Mouse (Mus musculus) liver (tissue): ENCODE measurements around the gene Dennd5b.
"Not testable (repeated sequence)": the region's sequence is repeated elsewhere in the genome, so short reads cannot be mapped to it uniquely, and the experiment has no call there.

Source experiments
- DNase-seq: peaks from one replicate; pipeline ENCODE4 v3.0.0-alpha.2; 2020; ENCODE audit warnings: mixed read lengths

Dennd5b gene

DNA sequence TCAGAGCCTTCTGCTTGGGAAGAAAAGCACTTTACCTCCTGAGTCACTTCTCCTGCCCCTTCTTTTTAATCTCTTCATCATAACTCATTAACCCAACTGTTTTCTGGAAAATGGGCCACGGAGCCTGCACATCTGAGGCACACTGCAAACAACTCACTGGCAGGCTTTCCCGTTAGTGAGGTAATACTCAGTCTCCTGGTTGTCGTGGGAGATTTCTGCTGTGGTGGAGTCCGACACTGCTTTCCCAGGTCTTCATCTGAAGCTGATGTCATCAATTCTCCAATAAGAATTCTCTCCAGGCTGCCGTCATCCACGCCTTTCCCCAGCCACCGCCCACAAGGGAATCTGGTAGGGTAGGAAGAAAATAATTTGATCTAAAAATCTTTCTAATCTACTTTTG lies 96.5 kb downstream of the Dennd5b start:
- no peak for DNase-seq

DNA sequence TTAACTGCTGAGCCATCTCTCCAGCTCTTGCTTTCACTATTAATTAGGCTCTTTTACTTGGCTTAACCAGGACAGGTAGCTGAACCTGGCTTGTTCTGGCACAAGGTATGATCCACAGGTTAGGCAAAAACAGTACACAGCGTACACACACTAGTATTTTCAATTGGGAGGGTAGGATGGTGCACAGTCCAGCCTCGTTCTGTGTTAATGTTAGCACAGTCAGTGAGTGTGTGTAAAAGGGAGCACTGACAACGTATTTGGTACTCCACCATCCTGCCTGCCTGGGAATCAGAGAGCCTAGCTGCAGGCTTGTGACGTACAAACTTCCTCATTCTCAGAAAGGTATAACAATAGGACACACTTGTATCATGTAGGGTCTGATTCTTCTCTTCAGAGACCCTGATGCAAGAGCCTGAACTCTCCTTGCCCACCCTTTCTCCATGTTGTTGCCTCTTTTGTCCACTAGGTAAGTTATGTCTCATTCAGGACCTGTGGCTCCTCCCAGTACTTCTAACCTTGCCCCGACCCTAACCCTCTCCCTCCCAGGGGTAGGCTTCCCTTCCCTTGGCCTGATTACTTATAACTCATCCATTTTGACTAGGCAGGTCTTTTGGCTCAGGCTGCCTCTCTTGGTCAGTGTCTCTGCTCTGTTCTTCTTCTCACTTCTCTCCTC lies 107.0 kb downstream of the Dennd5b start:
- no peak for DNase-seq

DNA sequence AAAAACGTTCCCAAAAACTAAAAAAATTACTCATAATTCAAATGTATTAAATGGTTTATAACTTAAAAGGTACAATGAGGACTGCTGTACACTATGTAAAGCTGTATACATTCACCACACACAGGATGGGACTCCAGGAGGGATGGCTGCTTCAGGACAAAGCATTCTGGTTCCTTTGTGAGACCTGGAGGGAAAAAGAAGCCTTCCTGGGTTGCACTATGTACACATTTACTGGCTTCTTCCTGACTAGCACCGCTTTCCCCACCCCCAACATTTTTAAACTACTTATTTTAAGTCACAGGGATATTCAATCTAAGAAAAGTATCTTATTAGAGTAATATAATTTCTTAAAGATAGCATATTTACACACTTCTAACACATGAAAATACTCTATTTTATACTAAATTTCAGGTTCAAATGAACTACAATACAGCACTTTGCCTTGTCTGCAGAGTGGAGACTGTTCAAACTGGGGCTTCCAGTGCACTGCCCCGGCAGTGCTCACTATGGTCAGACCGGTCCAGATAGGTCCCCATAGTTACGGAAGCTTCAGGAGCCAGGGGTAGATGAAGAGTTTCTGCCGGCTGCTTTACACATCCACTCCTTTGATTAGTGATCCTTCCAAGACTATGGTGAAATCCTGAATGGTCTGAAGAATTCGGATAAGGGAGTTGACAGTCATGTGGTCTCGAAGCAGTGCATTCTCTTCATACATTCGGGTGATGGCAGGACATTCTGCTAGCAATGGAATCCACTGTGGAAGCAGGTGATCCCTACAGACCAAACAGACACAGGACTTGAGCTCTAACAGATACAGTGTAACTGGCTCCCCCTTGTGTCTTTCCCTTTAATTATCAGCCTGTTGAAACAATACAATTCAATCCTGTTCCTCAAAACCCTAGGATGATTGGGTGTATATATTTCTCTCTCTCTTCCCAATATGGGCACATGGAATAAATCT lies 108.1 kb downstream of the Dennd5b start:
- no peak for DNase-seq

DNA sequence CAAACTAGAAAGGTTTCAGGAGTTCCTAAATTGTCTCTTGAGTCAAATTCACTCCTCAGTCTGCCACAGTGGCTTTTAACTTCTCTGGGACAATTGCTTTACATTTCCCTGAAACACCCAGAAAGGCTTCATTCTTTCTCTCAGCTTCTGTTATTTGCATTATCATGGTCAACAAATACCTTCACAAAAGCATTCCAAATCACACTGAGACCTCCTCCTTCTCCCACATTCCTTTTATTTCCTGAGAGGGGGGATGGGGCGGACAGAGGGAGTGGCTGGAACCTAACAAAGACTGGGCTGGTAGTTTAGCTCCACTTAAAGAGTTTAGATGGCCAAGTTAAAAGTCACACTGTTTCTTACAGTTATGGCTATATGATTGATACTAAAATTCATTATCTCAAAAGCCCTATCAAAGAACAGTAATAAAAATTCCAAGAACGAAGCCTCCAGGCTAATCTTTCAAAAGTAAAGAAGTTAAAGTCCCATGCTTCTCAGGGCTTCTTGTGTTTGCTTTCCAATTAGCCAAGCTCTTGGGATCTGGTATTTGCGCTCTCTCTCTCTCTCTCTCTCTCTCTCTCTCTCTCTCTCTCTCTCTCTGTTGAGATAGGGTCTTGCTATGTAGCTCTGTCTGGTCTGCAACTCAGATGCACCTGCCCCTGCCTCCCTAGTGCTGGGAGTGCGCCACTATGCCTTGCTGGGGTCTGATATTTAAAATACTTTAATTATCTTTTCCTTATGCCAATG lies 108.9 kb downstream of the Dennd5b start:
- no peak for DNase-seq

DNA sequence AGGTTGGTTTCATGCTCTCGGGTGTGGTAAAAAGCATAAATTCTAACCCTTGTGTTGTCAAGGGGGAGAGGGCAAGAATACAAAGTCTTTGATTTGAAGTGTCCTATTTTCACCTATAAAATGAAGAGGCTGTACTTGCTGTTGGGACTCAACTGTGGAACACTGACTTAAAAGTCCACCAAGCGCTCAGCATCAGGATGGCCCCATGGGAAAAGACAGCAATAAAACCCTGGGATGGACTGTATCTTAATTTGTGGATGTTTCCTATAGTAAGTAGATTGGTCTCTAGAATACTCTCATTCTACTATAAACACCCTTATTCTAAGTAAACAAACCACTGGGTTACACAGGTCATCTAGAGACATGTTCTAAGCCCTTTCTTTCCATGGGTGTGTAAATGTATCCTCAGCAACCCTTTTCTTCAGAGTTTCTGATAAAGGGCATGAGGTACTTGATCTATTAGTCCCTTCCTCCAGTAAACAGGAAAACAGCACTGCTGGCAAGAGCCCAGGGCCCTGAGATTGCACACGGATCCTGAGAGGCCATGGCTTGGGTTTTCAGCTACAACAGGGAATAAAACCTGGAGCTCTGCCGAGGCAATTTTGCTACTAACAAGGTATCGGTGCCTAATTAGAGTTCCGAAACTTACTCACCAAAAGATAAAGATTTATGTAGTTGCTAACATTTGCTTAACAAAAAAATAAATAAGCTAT lies 109.7 kb downstream of the Dennd5b start:
- DNase-seq, result no peak

DNA sequence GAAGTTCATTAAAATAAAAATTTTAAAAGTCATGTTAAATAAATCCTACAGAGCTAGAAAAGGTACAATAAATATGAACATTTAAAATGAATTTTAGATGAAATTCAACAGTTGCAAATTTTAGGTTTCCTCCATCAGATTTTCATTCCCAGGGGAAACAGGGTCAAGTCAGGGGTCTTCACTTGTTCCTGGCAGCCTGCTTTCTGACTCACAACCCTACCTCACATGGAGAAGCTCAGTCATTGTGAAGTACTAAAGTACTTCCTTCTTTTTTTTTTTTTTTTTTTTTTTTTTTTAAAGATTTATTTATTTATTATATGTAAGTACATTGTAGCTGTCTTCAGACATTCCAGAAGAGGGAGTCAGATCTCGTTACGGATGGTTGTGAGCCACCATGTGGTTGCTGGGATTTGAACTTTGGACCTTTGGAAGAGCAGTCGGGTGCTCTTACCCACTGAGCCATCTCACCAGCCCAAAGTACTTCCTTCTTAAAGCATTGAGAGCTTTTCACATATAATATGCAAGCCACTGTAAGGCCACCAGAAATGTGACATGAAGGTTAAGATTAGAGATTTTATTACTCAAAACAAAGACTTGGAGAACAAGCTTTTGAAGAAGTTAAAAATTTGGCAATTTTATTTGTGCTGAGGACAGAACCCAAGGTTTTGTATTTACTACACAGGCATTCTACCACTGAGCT lies 111.5 kb downstream of the Dennd5b start:
- DNase-seq, result not testable (repeated sequence)

DNA sequence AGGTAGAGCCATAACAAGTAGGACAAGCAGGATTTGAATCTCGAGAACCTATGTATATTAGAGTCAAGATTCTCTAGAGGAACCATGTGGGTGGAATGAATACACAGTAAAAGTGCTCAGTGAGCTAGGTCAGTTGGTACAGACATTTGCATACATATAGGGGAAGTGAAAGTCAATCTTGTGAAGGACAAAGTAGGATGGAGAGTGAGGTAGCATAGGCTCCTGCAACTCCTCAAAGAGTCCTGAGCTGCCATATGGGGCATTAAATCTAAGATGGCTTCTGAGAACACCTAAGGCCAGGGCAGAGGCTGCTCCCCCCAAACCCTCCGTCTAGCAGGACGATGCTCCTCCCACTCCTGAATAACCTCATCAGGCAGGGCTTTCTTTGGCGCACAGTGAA lies 115.5 kb downstream of the Dennd5b start:
- no peak for DNase-seq

DNA sequence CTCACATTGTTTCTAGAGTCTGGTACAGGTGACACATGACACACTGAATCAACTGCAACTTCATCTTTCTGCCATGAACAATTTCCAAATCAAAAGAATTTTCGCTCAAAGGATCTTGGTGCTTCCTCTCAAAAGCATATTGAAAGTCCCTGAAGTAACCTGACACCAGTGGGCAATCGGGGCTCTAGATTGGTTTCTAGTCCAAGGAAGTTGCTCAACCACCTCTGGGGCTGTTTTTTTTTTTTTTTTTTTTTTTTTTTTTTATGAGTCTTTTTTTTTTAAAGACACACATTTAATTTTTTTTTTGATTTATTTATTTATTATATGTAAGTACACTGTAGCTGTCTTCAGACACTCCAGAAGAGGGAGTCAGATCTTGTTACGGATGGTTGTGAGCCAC lies 121.0 kb downstream of the Dennd5b start:
- DNase-seq, result no peak

DNA sequence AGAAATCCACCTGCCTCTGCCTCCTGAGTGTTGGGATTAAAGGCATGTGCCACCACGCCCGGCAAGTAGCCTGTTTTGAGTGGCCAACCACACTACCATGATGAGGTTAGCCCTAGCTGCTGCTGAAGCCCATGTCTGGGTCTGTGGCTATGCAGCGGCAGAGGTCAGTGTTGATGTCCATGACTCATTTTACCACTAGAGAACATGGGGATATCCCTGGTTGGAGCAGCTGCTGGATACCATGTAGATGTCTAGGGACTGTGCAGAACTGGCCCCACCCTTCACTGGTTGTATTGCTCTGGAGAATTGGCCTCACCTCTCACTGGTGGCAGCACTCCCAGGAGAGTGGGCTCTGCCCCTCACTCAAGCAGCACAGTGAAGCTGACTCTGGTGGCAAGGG lies 126.4 kb downstream of the Dennd5b start:
- no peak for DNase-seq

DNA sequence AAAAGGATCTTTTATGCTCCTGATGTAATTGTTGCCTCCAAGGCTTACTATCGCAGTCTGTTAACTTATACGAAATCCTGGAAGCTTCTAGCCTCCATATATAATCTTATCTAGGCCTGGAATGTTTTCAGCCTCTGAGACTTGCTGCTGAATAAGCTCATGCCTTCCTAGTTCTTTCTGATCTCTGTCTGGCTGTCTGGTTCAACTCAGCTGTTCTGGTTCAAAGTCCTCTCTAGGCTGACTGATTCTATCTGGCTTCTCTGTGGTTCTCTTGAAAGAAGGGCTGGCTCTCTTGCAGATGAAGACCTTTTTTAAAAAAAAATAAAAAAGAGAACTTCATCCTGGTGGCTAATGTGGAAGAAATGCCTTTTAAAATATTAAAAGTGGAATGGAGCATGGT lies 128.6 kb downstream of the Dennd5b start:
- no peak for DNase-seq

DNA sequence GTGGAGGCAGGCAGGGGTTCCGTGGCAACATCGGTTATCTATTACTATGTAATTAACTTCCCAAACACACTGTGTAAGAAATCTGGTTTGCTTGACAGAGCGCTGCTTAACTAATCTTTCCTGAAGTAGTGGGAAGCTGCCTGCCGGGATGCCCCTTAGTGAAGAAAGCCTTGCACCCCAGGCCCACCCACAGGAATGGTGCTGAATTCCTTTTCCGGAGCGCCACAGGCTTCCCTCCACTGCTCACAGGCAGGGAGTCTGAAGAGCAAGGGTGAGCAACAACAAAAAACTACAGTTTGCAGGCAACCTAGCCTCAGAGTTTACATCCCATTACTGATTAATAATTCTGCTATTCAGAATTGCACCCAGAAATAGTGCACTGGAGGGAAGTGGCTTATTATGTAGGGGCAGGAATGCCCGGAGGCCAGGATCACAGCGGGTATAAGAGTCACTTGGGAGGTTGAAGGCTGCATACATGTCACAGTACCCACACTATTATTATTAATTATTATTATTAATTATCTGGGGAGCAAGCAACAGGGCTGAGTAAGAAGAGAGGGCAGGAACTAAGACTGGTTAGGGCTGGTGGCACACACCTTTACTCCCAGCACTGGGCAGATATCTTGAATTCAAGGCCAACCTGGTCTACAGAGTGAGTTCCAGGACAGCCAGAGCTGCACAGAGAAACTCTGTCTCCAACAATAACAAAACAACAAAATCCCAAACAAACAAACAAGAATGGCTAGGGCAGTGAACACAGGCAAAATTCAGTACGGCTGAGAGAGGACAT lies 129.2 kb downstream of the Dennd5b start:
- no peak for DNase-seq

DNA sequence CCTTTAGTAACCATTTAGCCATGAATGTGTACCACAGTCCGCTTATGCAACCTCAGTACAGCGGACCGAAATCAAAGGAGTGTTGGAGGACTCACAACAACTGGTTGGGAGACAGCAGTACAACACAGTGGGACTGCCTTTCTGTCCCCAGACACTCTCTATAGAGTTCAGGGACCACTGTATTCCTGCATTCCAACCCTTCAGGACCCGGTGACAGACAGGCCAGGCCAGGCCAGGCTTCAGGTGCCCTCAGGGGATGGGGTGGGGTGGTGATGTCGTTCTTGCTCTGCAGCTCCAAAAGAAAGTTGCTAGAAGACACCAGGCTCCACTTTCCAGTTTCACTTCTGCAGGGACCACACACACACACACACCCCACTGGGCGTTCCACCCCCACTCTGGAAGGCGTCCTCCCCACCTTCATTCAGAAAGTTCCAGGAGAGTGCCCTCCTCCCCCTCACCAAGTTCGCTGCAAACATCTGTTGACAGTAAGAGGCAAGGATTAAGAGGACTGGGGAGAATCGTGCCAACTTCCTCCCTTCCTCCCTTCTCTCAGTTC lies 130.0 kb downstream of the Dennd5b start:
- DNase-seq, result no peak

DNA sequence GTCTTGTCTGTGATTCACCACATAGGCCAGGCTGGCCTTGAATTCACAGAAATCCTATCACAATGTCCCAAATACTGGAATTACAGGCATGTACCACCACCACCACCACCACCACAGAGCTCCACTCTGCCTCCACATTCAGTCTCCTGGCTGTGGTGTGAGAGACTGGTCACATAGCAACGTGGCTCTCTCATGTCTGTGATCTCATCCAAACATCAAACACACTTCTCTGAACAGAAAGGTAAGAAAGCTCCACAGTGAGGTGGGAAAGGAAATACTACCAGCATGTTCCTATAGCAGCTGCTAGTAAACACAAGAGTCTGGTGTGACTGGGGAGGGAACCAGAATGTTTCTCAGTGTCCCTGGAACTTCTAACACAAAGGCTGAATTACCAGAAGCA lies 140.2 kb downstream of the Dennd5b start:
- no peak for DNase-seq

DNA sequence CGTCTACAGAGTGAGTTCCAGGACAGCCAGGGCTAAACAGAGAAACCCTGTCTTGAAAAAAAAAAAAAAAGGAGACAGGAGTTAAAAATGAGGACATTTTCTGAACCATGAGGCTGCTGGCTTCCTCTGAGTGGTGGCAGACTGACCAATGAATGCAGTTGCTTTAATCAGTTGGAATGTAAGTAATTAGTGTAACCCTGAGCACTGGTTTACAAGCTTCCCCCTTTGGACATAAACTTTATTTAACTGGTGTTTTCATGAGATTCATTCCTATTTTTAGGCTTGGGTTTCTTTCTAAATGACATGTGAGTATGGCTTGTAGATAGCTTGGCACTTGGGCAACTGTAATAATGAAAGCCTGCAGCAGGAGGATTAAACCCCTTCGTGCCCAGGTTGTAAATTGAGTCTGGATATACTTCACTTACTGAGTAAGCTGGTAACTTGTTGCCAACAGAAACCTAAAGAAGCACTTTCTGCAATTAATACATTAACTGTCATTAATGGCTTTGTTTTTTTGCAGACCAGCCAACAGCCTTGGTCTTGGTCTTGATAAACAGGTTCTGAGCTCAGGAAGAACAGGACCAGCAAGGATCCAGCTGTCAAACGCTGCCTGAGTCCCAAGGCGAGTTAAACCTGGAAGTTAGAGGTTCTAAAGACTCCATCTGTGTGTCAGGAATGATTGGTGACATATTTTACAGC lies 141.8 kb downstream of the Dennd5b start:
- no peak for DNase-seq

DNA sequence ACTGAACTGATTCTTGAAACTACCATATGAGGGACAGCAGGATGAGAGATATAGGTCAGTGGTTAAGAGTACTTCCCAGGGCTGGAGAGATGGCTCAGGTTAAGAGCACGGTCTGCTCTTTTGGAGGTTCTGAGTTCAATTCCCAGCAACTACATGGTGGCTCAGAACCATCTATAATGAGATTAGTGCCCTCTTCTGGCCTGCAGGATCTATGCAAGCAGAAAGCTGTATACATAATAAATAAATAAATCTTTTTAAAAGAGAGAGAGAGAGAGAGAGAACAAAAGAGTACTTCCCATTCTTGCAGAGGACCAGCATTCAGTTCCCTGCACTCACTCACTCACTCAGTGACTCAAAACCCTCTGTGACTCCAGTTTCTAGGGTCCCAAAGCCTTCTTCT lies 142.8 kb downstream of the Dennd5b start:
- no peak for DNase-seq

DNA sequence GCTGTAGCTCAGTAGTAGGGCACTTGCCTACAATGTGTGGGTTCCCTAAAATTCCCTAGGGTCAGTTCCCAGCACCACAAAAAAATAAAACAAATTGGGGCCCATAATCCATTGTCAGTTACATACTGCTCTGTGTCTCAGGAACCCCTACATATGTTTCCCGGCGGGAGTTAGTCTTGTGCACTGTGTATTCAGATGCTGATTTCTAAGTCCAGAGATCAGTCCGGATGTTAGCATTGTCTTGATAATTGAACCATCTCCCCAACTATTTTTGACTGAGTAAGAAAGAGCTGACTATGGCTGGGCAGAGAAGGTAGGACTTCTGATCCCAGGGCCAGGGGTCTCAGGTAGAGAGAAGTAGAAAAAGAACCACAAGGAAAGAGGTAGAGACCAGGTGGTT lies 144.4 kb downstream of the Dennd5b start:
- no peak for DNase-seq

DNA sequence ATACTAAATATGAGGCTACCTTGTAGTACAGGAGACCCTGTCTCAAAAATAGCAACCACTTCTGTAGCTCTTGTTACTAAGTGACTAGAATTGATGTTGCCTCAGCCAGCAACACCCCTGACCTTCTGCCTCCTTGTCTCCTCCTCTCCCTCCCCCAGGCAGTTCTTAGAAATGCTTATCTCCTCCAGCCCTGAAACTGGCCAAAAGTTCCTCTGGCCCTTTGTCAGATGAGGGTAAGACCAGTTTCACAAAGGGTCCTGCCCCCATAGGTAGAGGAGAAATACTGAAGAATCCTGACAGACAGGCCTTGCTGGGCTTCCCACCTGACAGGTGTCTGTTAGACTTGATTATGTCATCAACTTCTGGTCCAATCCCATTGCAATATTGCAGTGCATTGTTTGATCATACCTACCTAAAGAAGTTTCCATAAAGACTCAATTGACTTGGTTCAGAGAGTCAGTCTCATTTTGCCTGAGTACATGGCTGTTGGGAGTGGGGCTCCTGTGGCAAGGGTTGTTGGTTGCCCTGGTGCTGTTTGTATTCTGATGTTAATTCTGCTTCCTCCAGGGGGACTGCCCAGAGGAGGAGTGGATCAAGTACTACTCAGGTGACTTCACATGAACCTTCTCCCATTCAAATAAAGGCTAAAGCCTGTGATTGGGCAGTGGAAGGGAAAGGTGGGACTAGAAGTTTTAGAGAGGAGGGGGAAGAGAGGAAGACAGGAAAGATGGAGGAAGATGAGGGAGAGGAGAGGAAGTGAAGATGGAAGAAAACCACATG lies 145.6 kb downstream of the Dennd5b start:
- DNase-seq, result no peak

DNA sequence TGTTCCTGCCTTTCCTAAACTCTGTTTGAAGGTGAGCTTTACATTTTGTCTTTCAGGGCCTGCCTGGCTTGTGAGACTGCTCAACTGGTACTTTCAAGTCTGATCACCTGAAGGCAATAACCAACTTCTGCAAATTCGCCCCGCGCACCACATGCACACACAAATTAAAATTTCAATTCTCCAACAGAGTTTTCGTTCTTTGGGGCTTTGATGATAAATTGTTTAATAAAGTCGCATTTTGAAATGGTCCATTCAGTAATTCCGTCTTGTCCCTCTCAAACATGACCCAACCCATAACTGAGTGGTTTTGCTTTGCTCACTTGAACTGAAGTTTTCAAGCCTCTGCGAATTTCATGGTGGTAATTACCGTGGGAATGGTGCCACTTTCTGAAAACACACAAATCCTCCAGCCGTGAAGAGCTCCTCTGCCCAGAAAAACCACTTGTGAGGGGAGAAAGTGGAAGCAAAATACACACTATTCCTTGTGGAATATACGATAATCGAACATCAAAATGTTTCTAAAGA lies 154.5 kb downstream of the Dennd5b start:
- DNase-seq, result no peak

DNA sequence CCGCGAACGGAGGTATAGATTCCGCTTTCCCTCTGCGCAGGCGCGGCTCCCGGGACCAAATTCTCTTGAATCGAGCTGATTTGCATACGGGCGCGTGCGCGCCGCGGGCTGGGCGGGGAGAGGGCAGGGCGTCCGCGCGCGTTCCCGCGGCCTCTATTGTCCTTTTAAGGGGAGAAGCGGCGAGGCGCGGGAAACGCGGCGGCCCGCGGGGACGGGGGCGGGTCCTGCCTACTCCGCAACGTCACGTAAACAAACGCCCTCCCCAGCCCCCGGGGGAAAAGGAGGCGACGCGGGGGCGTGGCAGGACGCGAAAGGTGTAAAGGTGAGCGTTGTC lies 155.1 kb downstream of the Dennd5b start, which contains the start of gene Sinhcaf:
Gene Sinhcaf, minus strand, starts transcription at position 59 of the 334 bp plus-strand sequence.
- peak; percentile 99 for DNase-seq
